Comparison of ENCODE assay signal across 9 mouse cellular contexts in genomic region chr16:11526104-11526786, GRCm38 (mm10).
DNase-seq lines count a peak whose midpoint lies in the region; ATAC-seq lines count a peak whose summit lies in the region.
"Had no signal": no experiment of that assay in that cellular context is flagged by ENCODE, and none has a peak within 500 bp of the region (broad histone marks: within the 10 kb centered on the region; RNA-seq: fewer than 3 reads in every experiment).

No protein-coding gene starts in this region.

- H3K27me3 ChIP-seq in forebrain, embryonic 14.5 days (replicated peaks; ENCODE audit: control insufficient read depth, insufficient read depth, low read length): no peaks in the 10 kb centered on the region
- H3K27me3 ChIP-seq in forebrain, embryonic 10.5 days (ENCODE audit: poor library complexity, severe bottlenecking): no peaks in the 10 kb centered on the region
- H3K27me3 ChIP-seq in midbrain, embryonic 16.5 days (ENCODE audit: control insufficient read depth, insufficient read depth, low read depth, low read length): no peaks in the 10 kb centered on the region
- no peaks in the 10 kb centered on the region for H3K27me3 ChIP-seq in midbrain, embryonic 14.5 days (ENCODE audit: control insufficient read depth, insufficient read depth, low read length)
- no peaks in the 10 kb centered on the region for H3K27me3 ChIP-seq in stomach, embryonic 16.5 days (ENCODE audit: control insufficient read depth, insufficient read depth, low read length)
- H3K27me3 ChIP-seq: heart, embryonic 13.5 days had no signal

- no peak overlapping the region for H3K4me2 ChIP-seq in forebrain, embryonic 14.5 days (ENCODE audit: low read length)
- H3K4me2 ChIP-seq in midbrain, embryonic 16.5 days (ENCODE audit: low read length): no peak overlapping the region
- no peak overlapping the region for H3K4me2 ChIP-seq in midbrain, embryonic 14.5 days (ENCODE audit: low read length)
- H3K4me2 ChIP-seq in stomach, embryonic 16.5 days (ENCODE audit: low read depth, low read length): no peak overlapping the region
- H3K4me2 ChIP-seq: heart, embryonic 13.5 days had no signal

- H3K9ac ChIP-seq in forebrain, embryonic 14.5 days (ENCODE audit: low read length): no peak overlapping the region
- H3K9ac ChIP-seq in midbrain, embryonic 16.5 days (ENCODE audit: low read depth, low read length): no peak overlapping the region
- H3K9ac ChIP-seq in midbrain, embryonic 14.5 days (replicated peaks; ENCODE audit: low read length): no peak overlapping the region
- H3K9ac ChIP-seq in stomach, embryonic 16.5 days (ENCODE audit: low read length): 0 out of 2 replicates have a peak overlapping the region, but pooled peaks have one; percentile 2
- H3K9ac ChIP-seq: heart, embryonic 13.5 days had no signal

- H3K4me3 ChIP-seq in forebrain, embryonic 14.5 days (ENCODE audit: low read depth, low read length): no peak overlapping the region
- H3K4me3 ChIP-seq in forebrain, embryonic 10.5 days: no peak overlapping the region
- H3K4me3 ChIP-seq in midbrain, embryonic 16.5 days (ENCODE audit: low read depth, low read length): no peak overlapping the region
- no peak overlapping the region for H3K4me3 ChIP-seq in midbrain, embryonic 14.5 days (replicated peaks; ENCODE audit: low read depth, low read length)
- H3K4me3 ChIP-seq in stomach, embryonic 16.5 days (replicated peaks; ENCODE audit: low read length): no peak overlapping the region
- H3K4me3 ChIP-seq: heart, embryonic 13.5 days had no signal

- WGBS in forebrain, embryonic 14.5 days: 82% methylated on average over 10 of the region's 10 CpGs
- 84% methylated on average over 10 of the region's 10 CpGs for WGBS in forebrain, embryonic 10.5 days
- 78% methylated on average over 10 of the region's 10 CpGs for WGBS in midbrain, embryonic 16.5 days
- 81% methylated on average over 10 of the region's 10 CpGs for WGBS in midbrain, embryonic 14.5 days
- 66% methylated on average over 10 of the region's 10 CpGs for WGBS in stomach, embryonic 16.5 days

- H3K27ac ChIP-seq in forebrain, embryonic 14.5 days (ENCODE audit: low read depth, low read length): 0 out of 2 replicates have a peak overlapping the region, but pooled peaks have one; percentile 9
- H3K27ac ChIP-seq in forebrain, embryonic 10.5 days: no peak overlapping the region
- H3K27ac ChIP-seq in midbrain, embryonic 16.5 days (ENCODE audit: low read length): 0 out of 2 replicates have a peak overlapping the region, but pooled peaks have one; percentile 25
- no peak overlapping the region; the same call in 1 of the 2 replicates for H3K27ac ChIP-seq in midbrain, embryonic 14.5 days (replicated peaks; ENCODE audit: low read depth, low read length)
- no peak overlapping the region for H3K27ac ChIP-seq in stomach, embryonic 16.5 days (ENCODE audit: low read length)
- H3K27ac ChIP-seq: heart, embryonic 13.5 days had no signal

- no peaks in the 10 kb centered on the region for H3K36me3 ChIP-seq in forebrain, embryonic 14.5 days (ENCODE audit: control insufficient read depth, insufficient read depth, low read length)
- no peaks in the 10 kb centered on the region for H3K36me3 ChIP-seq in forebrain, embryonic 10.5 days (replicated peaks)
- no peaks in the 10 kb centered on the region for H3K36me3 ChIP-seq in midbrain, embryonic 16.5 days (ENCODE audit: control insufficient read depth, insufficient read depth, low read length)
- H3K36me3 ChIP-seq in midbrain, embryonic 14.5 days (ENCODE audit: control insufficient read depth, insufficient read depth, low read length): no peaks in the 10 kb centered on the region
- no peaks in the 10 kb centered on the region for H3K36me3 ChIP-seq in stomach, embryonic 16.5 days (ENCODE audit: control insufficient read depth, insufficient read depth, low read length)
- H3K36me3 ChIP-seq: heart, embryonic 13.5 days had no signal

- intact Hi-C loops in gastrocnemius, postnatal 36 days (cut with DNase I): no loop called here

- H3K9me3 ChIP-seq in forebrain, embryonic 14.5 days (replicated peaks; ENCODE audit: control insufficient read depth, low read length): no peaks in the 10 kb centered on the region
- no peaks in the 10 kb centered on the region for H3K9me3 ChIP-seq in forebrain, embryonic 10.5 days
- no peaks in the 10 kb centered on the region for H3K9me3 ChIP-seq in midbrain, embryonic 16.5 days (replicated peaks; ENCODE audit: control insufficient read depth, low read length, poor library complexity, severe bottlenecking)
- H3K9me3 ChIP-seq in midbrain, embryonic 14.5 days (ENCODE audit: control insufficient read depth, low read length): no peaks in the 10 kb centered on the region
- no peaks in the 10 kb centered on the region for H3K9me3 ChIP-seq in stomach, embryonic 16.5 days (replicated peaks; ENCODE audit: control insufficient read depth, low read length)
- H3K9me3 ChIP-seq: heart, embryonic 13.5 days had no signal

- no peaks in the 10 kb centered on the region for H3K4me1 ChIP-seq in forebrain, embryonic 14.5 days (ENCODE audit: control insufficient read depth, insufficient read depth, low read length)
- H3K4me1 ChIP-seq in forebrain, embryonic 10.5 days: peaks cover 8% of the 10 kb centered on the region
- H3K4me1 ChIP-seq in midbrain, embryonic 16.5 days (ENCODE audit: control insufficient read depth, insufficient read depth, low read length): peaks cover 3% of the 10 kb centered on the region; the same call in 1 of the 2 replicates
- no peaks in the 10 kb centered on the region for H3K4me1 ChIP-seq in midbrain, embryonic 14.5 days (ENCODE audit: control insufficient read depth, insufficient read depth, low read length)
- H3K4me1 ChIP-seq in stomach, embryonic 16.5 days (ENCODE audit: control insufficient read depth, insufficient read depth, low read length): no peaks in the 10 kb centered on the region

- ATAC-seq in forebrain, embryonic 14.5 days: no peak
- ATAC-seq in midbrain, embryonic 16.5 days: no peak
- ATAC-seq in midbrain, embryonic 14.5 days (ENCODE audit: low FRiP score, low TSS enrichment): no peak
- ATAC-seq in stomach, embryonic 16.5 days (ENCODE audit: insufficient read depth, low FRiP score): no peak

- no peak for DNase-seq in forebrain, embryonic 14.5 days (ENCODE audit: low spot score)
- DNase-seq in forebrain, embryonic 10.5 days (ENCODE audit: extremely low spot score, low spot score): no peak
- DNase-seq in midbrain, embryonic 14.5 days: no peak
- peak; percentile 35 for DNase-seq in kidney, postnatal 10 days
- DNase-seq in layer of hippocampus, postnatal 14 days (ENCODE audit: low spot score in 2 of 2): no peak
- DNase-seq in gastrocnemius, postnatal 36 days: no peak

Comparison
In these comparisons a context has a peak if more than half of its experiments do, and no peak if none do; other contexts are left out.
1. H3K27ac ChIP-seq: peak in forebrain, embryonic 14.5 days (single experiment) and midbrain, embryonic 16.5 days (single experiment); none in forebrain, embryonic 10.5 days (single experiment), midbrain, embryonic 14.5 days (single experiment) and stomach, embryonic 16.5 days (single experiment).